Comparison of ENCODE assay signal across 12 mouse cellular contexts in genomic region chr11:55369093-55369471, GRCm38 (mm10). TPM values are rescaled to one million over a fixed set of nuclear protein-coding genes. Genes with fewer than 3 reads are reported as not detected.
DNase-seq lines count a peak whose midpoint lies in the region; ATAC-seq lines count a peak whose summit lies in the region.
"Had no signal": no experiment of that assay in that cellular context is flagged by ENCODE, and none has a peak within 500 bp of the region (broad histone marks: within the 10 kb centered on the region; RNA-seq: fewer than 3 reads in every experiment).

No protein-coding gene starts in this region.

- peaks cover 0 to 3% of the 10 kb centered on the region in 2 experiments; a peak in 3 of 4 replicates for H3K4me1 ChIP-seq in heart, embryonic 14.5 days (ENCODE audit: control insufficient read depth in 2 of 2, insufficient read depth in 2 of 2, low read length in 2 of 2)
- no peaks in the 10 kb centered on the region for H3K4me1 ChIP-seq in liver, embryonic 12.5 days

- peak overlapping the region; percentile 56 to 61 for H3K27ac ChIP-seq in heart, embryonic 14.5 days (replicated peaks in 1 of 2; ENCODE audit: control insufficient read depth in 1 of 2, insufficient read depth in 1 of 2, low read depth in 2 of 2, low read length in 2 of 2)
- no peak overlapping the region for H3K27ac ChIP-seq in liver, embryonic 12.5 days
- H3K27ac ChIP-seq: kidney, postnatal 0 days had no signal

- WGBS in heart, embryonic 14.5 days: 24% methylated on average over 6 of the region's 6 CpGs
- WGBS in liver, embryonic 12.5 days (ENCODE audit: insufficient replicate concordance): 58% methylated on average over 6 of the region's 6 CpGs

- peak overlapping the region; percentile 7; the same call in 1 of the 2 replicates for H3K9ac ChIP-seq in heart, embryonic 14.5 days (ENCODE audit: low read length)
- H3K9ac ChIP-seq in liver, embryonic 12.5 days: no peak overlapping the region

- no peaks in the 10 kb centered on the region for H3K36me3 ChIP-seq in heart, embryonic 14.5 days (ENCODE audit: control insufficient read depth, insufficient read depth, low read length)
- no peaks in the 10 kb centered on the region for H3K36me3 ChIP-seq in liver, embryonic 12.5 days

- no peaks in the 10 kb centered on the region for H3K27me3 ChIP-seq in heart, embryonic 14.5 days (ENCODE audit: control insufficient read depth, insufficient read depth, low read length)
- H3K27me3 ChIP-seq in liver, embryonic 12.5 days (replicated peaks): no peaks in the 10 kb centered on the region; the same call in 1 of the 2 replicates

- ATAC-seq in heart, embryonic 14.5 days (ENCODE audit: insufficient number of reproducible peaks, insufficient read depth, low FRiP score, low read depth): peak; percentile 51; the same call in 1 of the 2 replicates
- ATAC-seq in megakaryocyte-erythroid progenitor cell, adult 5-6 weeks (replicated peaks; ENCODE audit: low FRiP score, low TSS enrichment, poor library complexity, severe bottlenecking): no peak
- ATAC-seq in liver, embryonic 12.5 days: no peak

- no peaks in the 10 kb centered on the region for H3K9me3 ChIP-seq in heart, embryonic 14.5 days (ENCODE audit: control insufficient read depth, low read length)
- no peaks in the 10 kb centered on the region for H3K9me3 ChIP-seq in liver, embryonic 12.5 days (replicated peaks)

- H3K4me3 ChIP-seq in heart, embryonic 14.5 days (ENCODE audit: control insufficient read depth in 1 of 2, insufficient read depth in 1 of 2, low read depth in 1 of 2, low read length in 2 of 2): no peak overlapping the region
- no peak overlapping the region for H3K4me3 ChIP-seq in liver, embryonic 12.5 days
- H3K4me3 ChIP-seq: myocyte had no signal

- DNase-seq in layer of hippocampus, postnatal 10 days (ENCODE audit: low spot score in 2 of 2): peak; percentile 26 to 34
- DNase-seq in layer of hippocampus, postnatal 36 days: no peak
- peak; percentile 28 for DNase-seq in kidney, postnatal 10 days
- peak; percentile 56 for DNase-seq in skeletal muscle tissue, adult 2 months (ENCODE audit: low read depth, low spot score)
- DNase-seq in left cerebral cortex, adult 9 months (ENCODE audit: low spot score in 2 of 2): no peak
- DNase-seq: cerebellum, postnatal 25 days had no signal

- no peak overlapping the region for H3K4me2 ChIP-seq in heart, embryonic 14.5 days (ENCODE audit: low read length)
- no peak overlapping the region for H3K4me2 ChIP-seq in liver, embryonic 12.5 days

RNA-seq across cellular contexts. Expression of gene Fat2, which starts 32.7 kb away (rescaled TPM):
- total RNA-seq in layer of hippocampus, postnatal 10 days (2021): under 1 TPM; 0.38 to 0.43 TPM
- total RNA-seq in layer of hippocampus, postnatal 36 days (2021): under 1 TPM; 0.17 to 0.43 TPM
- not detected in 2 replicates for polyA plus RNA-seq in heart, embryonic 14.5 days (2014; fragmentation: Nextera tagmentation; extraction: Ambion mirVana)
- not detected in 2 replicates for total RNA-seq in megakaryocyte-erythroid progenitor cell, adult 5-6 weeks (2014; fragmentation: Nextera tagmentation)
- not detected in 2 replicates for total RNA-seq in megakaryocyte-erythroid progenitor cell, adult 5-6 weeks (2017)
- polyA plus RNA-seq in liver, embryonic 12.5 days (2016; fragmentation: Nextera tagmentation; extraction: Ambion mirVana): not detected in 2 replicates
- total RNA-seq: megakaryocyte, adult 5-6 weeks had no signal

RNA-seq across cellular contexts. Expression of gene Sparc, which starts 53.9 kb away (rescaled TPM):
- total RNA-seq in layer of hippocampus, postnatal 10 days (2021): 100 to 1,000 TPM; 378 to 402 TPM
- 100 to 1,000 TPM; 312 to 317 TPM for total RNA-seq in layer of hippocampus, postnatal 36 days (2021)
- 1,748 and 1,849 TPM in 2 replicates for polyA plus RNA-seq in heart, embryonic 14.5 days (2014; fragmentation: Nextera tagmentation; extraction: Ambion mirVana)
- total RNA-seq in megakaryocyte-erythroid progenitor cell, adult 5-6 weeks (2014; fragmentation: Nextera tagmentation): not detected in 2 replicates
- not detected in 2 replicates for total RNA-seq in megakaryocyte-erythroid progenitor cell, adult 5-6 weeks (2017)
- polyA plus RNA-seq in liver, embryonic 12.5 days (2016; fragmentation: Nextera tagmentation; extraction: Ambion mirVana): 167 and 173 TPM in 2 replicates

Comparison
In these comparisons a context has a peak if more than half of its experiments do, and no peak if none do; other contexts are left out.
1. DNase-seq: peak in layer of hippocampus, postnatal 10 days (2 of 2), kidney, postnatal 10 days (single experiment) and skeletal muscle tissue, adult 2 months (single experiment); none in layer of hippocampus, postnatal 36 days (0 of 2) and left cerebral cortex, adult 9 months (0 of 2).
2. RNA of gene Sparc, which starts 53.9 kb away (total RNA-seq): 378 to 402 TPM in layer of hippocampus, postnatal 10 days and 312 to 317 TPM in layer of hippocampus, postnatal 36 days; not detected in megakaryocyte-erythroid progenitor cell, adult 5-6 weeks; every median in the first group is over 100 times any median in the second.